In genomic region chr14:86327646-86328045, GRCm38 (mm10) we compare ENCODE assay signal across 14 mouse cellular contexts.
A peak's percentile ranks its signal among the peaks of the same experiment; 100 is the strongest.
DNase-seq lines count a peak whose midpoint lies in the region; ATAC-seq lines count a peak whose summit lies in the region.
"Had no signal": no experiment of that assay in that cellular context is flagged by ENCODE, and none has a peak within 500 bp of the region (broad histone marks: within the 10 kb centered on the region; RNA-seq: fewer than 3 reads in every experiment).

No protein-coding gene starts in this region.

- no peaks in the 10 kb centered on the region for H3K36me3 ChIP-seq in midbrain, embryonic 14.5 days (ENCODE audit: control insufficient read depth, insufficient read depth, low read length)
- no peaks in the 10 kb centered on the region for H3K36me3 ChIP-seq in midbrain, embryonic 10.5 days
- no peaks in the 10 kb centered on the region for H3K36me3 ChIP-seq in hindbrain, embryonic 13.5 days
- H3K36me3 ChIP-seq: heart, embryonic 12.5 days had no signal

- no peak overlapping the region for H3K27ac ChIP-seq in midbrain, embryonic 14.5 days (replicated peaks; ENCODE audit: low read depth, low read length)
- no peak overlapping the region for H3K27ac ChIP-seq in midbrain, embryonic 10.5 days (replicated peaks)
- no peak overlapping the region for H3K27ac ChIP-seq in hindbrain, embryonic 13.5 days

- H3K4me1 ChIP-seq in midbrain, embryonic 14.5 days (ENCODE audit: control insufficient read depth, insufficient read depth, low read length): no peaks in the 10 kb centered on the region
- no peaks in the 10 kb centered on the region for H3K4me1 ChIP-seq in midbrain, embryonic 10.5 days
- H3K4me1 ChIP-seq in hindbrain, embryonic 13.5 days (replicated peaks): peaks cover 5% of the 10 kb centered on the region; the same call in 1 of the 2 replicates
- H3K4me1 ChIP-seq: heart, embryonic 12.5 days had no signal

- no peaks in the 10 kb centered on the region for H3K9me3 ChIP-seq in midbrain, embryonic 14.5 days (ENCODE audit: control insufficient read depth, low read length)
- no peaks in the 10 kb centered on the region for H3K9me3 ChIP-seq in midbrain, embryonic 10.5 days (replicated peaks)
- no peaks in the 10 kb centered on the region for H3K9me3 ChIP-seq in hindbrain, embryonic 13.5 days
- H3K9me3 ChIP-seq: heart, embryonic 12.5 days had no signal

- WGBS in midbrain, embryonic 14.5 days: 42% methylated on average over 9 of the region's 9 CpGs
- WGBS in midbrain, embryonic 10.5 days: 63% methylated on average over 9 of the region's 9 CpGs
- 37% methylated on average over 9 of the region's 9 CpGs for WGBS in hindbrain, embryonic 13.5 days

- no peak for ATAC-seq in midbrain, embryonic 14.5 days (ENCODE audit: low FRiP score, low TSS enrichment)
- ATAC-seq in hindbrain, embryonic 13.5 days (ENCODE audit: low FRiP score): peak; percentile 68; the same call in 1 of the 2 replicates

- H3K4me2 ChIP-seq in midbrain, embryonic 14.5 days (ENCODE audit: low read length): no peak overlapping the region
- H3K4me2 ChIP-seq in hindbrain, embryonic 13.5 days: no peak overlapping the region
- H3K4me2 ChIP-seq: heart, embryonic 12.5 days had no signal

- peak; percentile 51 for DNase-seq in midbrain, embryonic 14.5 days
- no peak for DNase-seq in midbrain, embryonic 10.5 days (ENCODE audit: low spot score)
- peak; percentile 16 to 30 for DNase-seq in left cerebral cortex, adult 18-20 months (ENCODE audit: low spot score in 2 of 2)
- peak; percentile 44 to 53 for DNase-seq in right cerebral cortex, postnatal 36 days (ENCODE audit: low spot score in 2 of 2)
- DNase-seq in urinary bladder, postnatal 10 days (ENCODE audit: low spot score): no peak
- DNase-seq in kidney, postnatal 10 days: no peak
- DNase-seq in thymus, postnatal 25 days: no peak
- DNase-seq: cerebellum, adult 11-12 months; kidney, adult 8-10 months; liver; thymus, adult 18-20 months had no signal

- H3K27me3 ChIP-seq in midbrain, embryonic 14.5 days (ENCODE audit: control insufficient read depth, insufficient read depth, low read length): no peaks in the 10 kb centered on the region
- no peaks in the 10 kb centered on the region for H3K27me3 ChIP-seq in midbrain, embryonic 10.5 days (ENCODE audit: low read depth, poor library complexity, severe bottlenecking)
- no peaks in the 10 kb centered on the region for H3K27me3 ChIP-seq in hindbrain, embryonic 13.5 days
- H3K27me3 ChIP-seq: CH12.LX; heart, embryonic 12.5 days had no signal

- H3K9ac ChIP-seq in midbrain, embryonic 14.5 days (replicated peaks; ENCODE audit: low read length): no peak overlapping the region
- H3K9ac ChIP-seq in hindbrain, embryonic 13.5 days: no peak overlapping the region
- H3K9ac ChIP-seq: heart, embryonic 12.5 days had no signal

- no peak overlapping the region for H3K4me3 ChIP-seq in midbrain, embryonic 14.5 days (replicated peaks; ENCODE audit: low read depth, low read length)
- no peak overlapping the region for H3K4me3 ChIP-seq in midbrain, embryonic 10.5 days
- no peak overlapping the region for H3K4me3 ChIP-seq in hindbrain, embryonic 13.5 days
- H3K4me3 ChIP-seq: heart, embryonic 12.5 days had no signal

Comparison
In these comparisons a context has a peak if more than half of its experiments do, and no peak if none do; other contexts are left out.
1. DNase-seq: peak in midbrain, embryonic 14.5 days (single experiment), left cerebral cortex, adult 18-20 months (2 of 2) and right cerebral cortex, postnatal 36 days (2 of 2); none in midbrain, embryonic 10.5 days (single experiment), urinary bladder, postnatal 10 days (single experiment), kidney, postnatal 10 days (single experiment) and thymus, postnatal 25 days (single experiment).